Mouse (Mus musculus): ENCODE data around the gene Sytl3. TPM values are rescaled to one million over a fixed set of nuclear protein-coding genes. Genes with fewer than 3 reads are reported as not detected.
A peak's percentile ranks its signal among the peaks of the same experiment; 100 is the strongest.
"Not testable (repeated sequence)": the region's sequence is repeated elsewhere in the genome, so short reads cannot be mapped to it uniquely, and the experiment has no call there.

The Sytl3 gene
- polyA plus RNA-seq, 1 experiment from 2014 or later = 1.1 TPM

DNA sequence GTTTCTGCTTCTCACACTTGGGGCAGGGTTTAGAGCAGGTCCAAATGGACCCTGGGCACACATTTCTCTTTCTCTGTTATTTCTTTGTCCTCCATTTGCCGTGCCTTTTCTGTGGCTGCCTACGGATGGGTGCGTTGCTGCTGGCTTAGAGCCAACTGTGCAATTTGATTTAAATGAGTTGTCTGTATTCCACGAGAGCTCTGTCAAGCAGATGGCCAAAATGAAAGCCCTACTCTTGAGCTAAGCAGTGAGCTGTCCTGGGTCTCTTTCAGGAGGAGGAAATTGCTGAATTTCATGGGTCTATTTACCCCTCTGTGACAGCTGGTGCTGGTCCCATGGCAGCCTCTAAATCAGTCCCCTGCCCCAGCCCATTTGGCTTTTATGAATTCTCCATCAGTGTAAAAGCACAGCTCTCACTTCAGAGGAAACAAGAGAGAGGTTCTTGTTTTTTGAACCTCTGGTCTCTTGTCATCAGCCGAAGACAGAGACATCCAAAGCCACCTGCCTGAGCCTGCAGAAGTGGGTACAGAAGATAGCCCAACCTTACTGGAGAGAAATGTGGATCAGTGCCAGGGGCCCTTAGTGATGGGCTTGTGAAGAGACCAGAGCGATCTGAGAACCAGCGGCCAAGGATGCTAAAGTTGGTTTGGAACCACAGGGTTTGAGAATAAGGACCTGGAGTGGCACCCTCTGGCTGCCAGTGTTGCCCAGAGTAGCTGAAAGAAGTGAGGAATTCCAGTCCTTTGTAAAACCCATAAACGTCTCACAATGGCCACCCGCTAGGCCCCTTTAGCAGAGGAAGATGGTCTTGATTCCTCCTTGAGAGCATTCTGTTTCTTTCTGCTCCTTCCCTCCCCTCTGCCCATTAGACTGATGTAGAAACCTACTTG, 44.7 kb downstream of the Sytl3 start:
- H3K4me2 ChIP-seq; H3K9me3 ChIP-seq; H3K27me3 ChIP-seq; H3K9ac ChIP-seq; H3K4me3 ChIP-seq; H3K36me3 ChIP-seq; H3K4me1 ChIP-seq (replicated peaks): not testable (repeated sequence)
- peak overlapping the region; percentile 46; the same call in 1 of the 2 replicates for H3K27ac ChIP-seq (replicated peaks)
- ATAC-seq (ENCODE audit: low read depth) = peak; percentile 92
- 25% methylated on average over 7 of the region's 9 CpGs for WGBS

GRCm38 (mm10) chr17:6706448-6706847, 47.6 kb downstream of the Sytl3 start:
- H3K9ac ChIP-seq; ATAC-seq (ENCODE audit: low read depth); H3K9me3 ChIP-seq; H3K27ac ChIP-seq (replicated peaks); H3K36me3 ChIP-seq; H3K4me1 ChIP-seq (replicated peaks); H3K27me3 ChIP-seq; H3K4me2 ChIP-seq; H3K4me3 ChIP-seq: not testable (repeated sequence)
- WGBS = 89% methylated on average over 5 of the region's 5 CpGs

- not testable (repeated sequence) for H3K27me3 ChIP-seq; H3K27ac ChIP-seq (replicated peaks); H3K4me2 ChIP-seq; ATAC-seq (ENCODE audit: low read depth); H3K9me3 ChIP-seq; H3K4me3 ChIP-seq; H3K9ac ChIP-seq; H3K36me3 ChIP-seq; H3K4me1 ChIP-seq (replicated peaks)
- WGBS = 89% methylated on average over 5 of the region's 5 CpGs
These were observed 48.5 kb downstream of the Sytl3 start for GRCm38 (mm10) chr17:6707422-6707821.

DNA sequence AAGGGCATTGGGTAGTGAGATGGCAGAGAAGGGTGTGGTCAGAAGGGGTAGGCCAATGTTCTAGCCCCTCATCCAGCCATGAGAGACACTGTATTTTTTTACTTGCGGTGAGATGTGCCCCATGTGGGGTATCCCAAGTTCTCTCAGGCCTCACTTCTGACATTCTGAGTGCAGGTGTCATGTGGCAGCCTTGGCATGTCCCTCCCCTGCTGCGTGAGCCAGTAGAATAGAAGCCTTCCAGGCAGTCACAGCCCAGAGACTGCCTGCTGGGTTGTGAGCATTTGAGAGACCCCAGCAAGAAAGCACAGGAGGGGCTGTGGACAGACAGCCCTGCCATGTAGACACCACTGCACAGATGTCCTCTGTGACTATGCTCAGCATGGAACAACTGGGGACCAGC, 49.3 kb downstream of the Sytl3 start:
- not testable (repeated sequence) for H3K36me3 ChIP-seq; H3K4me3 ChIP-seq; H3K9ac ChIP-seq; H3K4me1 ChIP-seq (replicated peaks); H3K9me3 ChIP-seq; H3K27me3 ChIP-seq; ATAC-seq (ENCODE audit: low read depth); H3K4me2 ChIP-seq; H3K27ac ChIP-seq (replicated peaks)
- WGBS = 76% methylated on average over 2 of the region's 2 CpGs

DNA sequence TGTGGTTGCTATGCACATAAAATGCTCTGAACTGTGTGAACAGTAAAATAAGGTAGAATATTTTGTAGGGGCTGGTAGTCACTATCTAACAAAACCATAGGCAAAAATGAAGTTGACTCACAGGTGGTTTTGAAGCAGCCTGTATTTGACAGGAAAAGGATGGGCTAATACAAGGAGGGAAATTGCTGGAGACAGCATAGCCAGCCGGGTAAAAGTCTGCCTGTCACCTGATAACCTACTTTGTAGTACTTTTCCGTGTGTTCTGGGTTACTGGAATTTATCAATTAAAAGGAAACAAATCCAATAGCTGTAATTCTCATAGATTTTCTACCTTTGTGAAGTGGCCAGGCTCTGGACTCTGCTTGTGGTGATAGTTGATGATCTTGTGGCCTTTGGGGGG, 54.6 kb downstream of the Sytl3 start:
- 93% methylated on average over 2 of the region's 2 CpGs for WGBS
- ATAC-seq (ENCODE audit: low read depth); H3K27ac ChIP-seq (replicated peaks): not testable (repeated sequence)

DNA sequence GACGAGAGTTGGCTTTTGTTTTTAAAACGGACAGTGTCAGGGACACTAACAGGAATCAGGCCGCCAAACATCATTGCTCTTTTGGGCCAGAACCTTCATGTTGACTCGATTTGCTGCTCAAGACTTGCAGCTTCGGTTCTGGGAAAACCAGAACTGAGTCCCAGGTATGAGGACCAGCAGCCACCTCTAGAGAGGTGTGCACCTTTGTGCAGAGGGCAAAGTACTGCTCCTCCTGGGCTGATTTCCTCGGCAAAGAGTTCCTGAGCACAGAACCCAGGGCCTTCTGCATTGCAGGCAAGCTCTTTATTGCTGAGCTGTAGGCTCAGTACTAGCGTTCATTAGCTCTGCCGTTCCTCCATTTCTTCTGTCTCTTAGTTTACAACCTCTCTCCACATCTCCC, 55.1 kb downstream of the Sytl3 start:
- not testable (repeated sequence) for H3K4me2 ChIP-seq; H3K4me3 ChIP-seq; H3K27me3 ChIP-seq; H3K27ac ChIP-seq (replicated peaks); H3K9ac ChIP-seq; H3K4me1 ChIP-seq (replicated peaks); ATAC-seq (ENCODE audit: low read depth); H3K36me3 ChIP-seq; H3K9me3 ChIP-seq
- WGBS = 73% methylated on average over 8 of the region's 8 CpGs

More for the DNA sequence above, 54.6 kb downstream of the Sytl3 start:
- H3K9me3 ChIP-seq; H3K4me3 ChIP-seq; H3K9ac ChIP-seq; H3K27me3 ChIP-seq; H3K4me2 ChIP-seq; H3K36me3 ChIP-seq; H3K4me1 ChIP-seq (replicated peaks): not testable (repeated sequence)

GRCm38 (mm10) chr17:6727996-6728610, 69.2 kb downstream of the Sytl3 start:
- no peak overlapping the region for H3K27ac ChIP-seq (replicated peaks)
- H3K9me3 ChIP-seq = no peaks in the 10 kb centered on the region
- WGBS = 96% methylated on average over 12 of the region's 12 CpGs
- ATAC-seq (ENCODE audit: low read depth) = no peak
- H3K4me3 ChIP-seq = no peak overlapping the region
- peaks cover 6% of the 10 kb centered on the region; the same call in 1 of the 2 replicates for H3K4me1 ChIP-seq (replicated peaks)
- H3K9ac ChIP-seq = no peak overlapping the region
- no peak overlapping the region for H3K4me2 ChIP-seq
- H3K27me3 ChIP-seq = no peaks in the 10 kb centered on the region
- no peaks in the 10 kb centered on the region for H3K36me3 ChIP-seq

- no peak overlapping the region for H3K4me3 ChIP-seq
- no peak overlapping the region for H3K9ac ChIP-seq
- no peaks in the 10 kb centered on the region for H3K9me3 ChIP-seq
- 15% methylated on average over 6 of the region's 6 CpGs for WGBS
- H3K27ac ChIP-seq (replicated peaks) = peak overlapping the region; percentile 46
- no peaks in the 10 kb centered on the region for H3K27me3 ChIP-seq
- H3K4me1 ChIP-seq (replicated peaks) = peaks cover 6% of the 10 kb centered on the region; the same call in 1 of the 2 replicates
- no peaks in the 10 kb centered on the region for H3K36me3 ChIP-seq
- no peak overlapping the region for H3K4me2 ChIP-seq
- ATAC-seq (ENCODE audit: low read depth) = peak; percentile 43
These were observed 70.4 kb downstream of the Sytl3 start for GRCm38 (mm10) chr17:6729244-6729742.

- H3K4me2 ChIP-seq = no peak overlapping the region
- no peaks in the 10 kb centered on the region for H3K9me3 ChIP-seq
- H3K36me3 ChIP-seq = no peaks in the 10 kb centered on the region
- no peak for ATAC-seq (ENCODE audit: low read depth)
- no peak overlapping the region for H3K4me3 ChIP-seq
- peaks cover 10% of the 10 kb centered on the region; the same call in 1 of the 2 replicates for H3K4me1 ChIP-seq (replicated peaks)
- H3K9ac ChIP-seq = no peak overlapping the region
- H3K27me3 ChIP-seq = no peaks in the 10 kb centered on the region
- no peak overlapping the region for H3K27ac ChIP-seq (replicated peaks)
- WGBS = 82% methylated on average over 8 of the region's 8 CpGs
These were observed 72.2 kb downstream of the Sytl3 start for GRCm38 (mm10) chr17:6731132-6731531.

DNA sequence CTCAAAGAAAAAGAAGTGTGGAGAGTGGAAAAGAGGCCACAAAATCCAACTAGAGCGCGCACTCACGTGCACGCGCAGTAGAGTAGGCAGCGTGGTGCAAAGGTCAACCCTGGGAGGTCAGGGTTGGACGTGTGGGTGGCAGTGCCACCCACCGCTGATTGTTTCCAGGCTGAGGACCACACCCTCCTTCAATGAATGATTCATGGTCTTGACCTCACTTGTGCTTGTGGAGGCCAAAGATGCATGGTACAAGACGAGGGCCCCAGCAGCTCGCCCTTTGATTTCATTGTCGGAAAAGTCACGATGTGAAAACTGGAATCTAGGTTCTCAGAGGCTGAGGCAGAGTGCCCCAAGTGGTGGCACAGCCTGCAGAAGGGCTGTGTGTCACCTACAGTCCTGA, 72.7 kb downstream of the Sytl3 start:
- WGBS = 84% methylated on average over 12 of the region's 12 CpGs
- H3K27ac ChIP-seq (replicated peaks) = no peak overlapping the region
- no peak overlapping the region for H3K4me3 ChIP-seq
- H3K9ac ChIP-seq = no peak overlapping the region
- no peaks in the 10 kb centered on the region for H3K36me3 ChIP-seq
- peaks cover 16% of the 10 kb centered on the region; the same call in 1 of the 2 replicates for H3K4me1 ChIP-seq (replicated peaks)
- H3K9me3 ChIP-seq = no peaks in the 10 kb centered on the region
- ATAC-seq (ENCODE audit: low read depth) = no peak
- H3K27me3 ChIP-seq = no peaks in the 10 kb centered on the region
- no peak overlapping the region for H3K4me2 ChIP-seq

GRCm38 (mm10) chr17:6732665-6733064, 73.8 kb downstream of the Sytl3 start:
- H3K9ac ChIP-seq = no peak overlapping the region
- H3K4me1 ChIP-seq (replicated peaks) = peaks cover 23% of the 10 kb centered on the region; the same call in 1 of the 2 replicates
- 96% methylated on average over 4 of the region's 4 CpGs for WGBS
- no peak overlapping the region for H3K27ac ChIP-seq (replicated peaks)
- no peak overlapping the region for H3K4me3 ChIP-seq
- no peaks in the 10 kb centered on the region for H3K36me3 ChIP-seq
- no peak for ATAC-seq (ENCODE audit: low read depth)
- no peaks in the 10 kb centered on the region for H3K9me3 ChIP-seq
- no peak overlapping the region for H3K4me2 ChIP-seq
- H3K27me3 ChIP-seq = no peaks in the 10 kb centered on the region

- no peak for ATAC-seq (ENCODE audit: low read depth)
- H3K27ac ChIP-seq (replicated peaks) = no peak overlapping the region
- 90% methylated on average over 10 of the region's 10 CpGs for WGBS
- no peaks in the 10 kb centered on the region for H3K27me3 ChIP-seq
- H3K4me3 ChIP-seq = no peak overlapping the region
- H3K9me3 ChIP-seq = no peaks in the 10 kb centered on the region
- H3K36me3 ChIP-seq = no peaks in the 10 kb centered on the region
- no peak overlapping the region for H3K4me2 ChIP-seq
- no peak overlapping the region for H3K9ac ChIP-seq
- H3K4me1 ChIP-seq (replicated peaks) = peaks cover 23% of the 10 kb centered on the region; the same call in 1 of the 2 replicates
These were observed 74.5 kb downstream of the Sytl3 start for GRCm38 (mm10) chr17:6733322-6733875.

All from neural tube, embryonic 13.5 days (tissue).